Mouse (Mus musculus): ENCODE measurements around the gene Gm884.

The Gm884 gene

GRCm38 (mm10) chr11:103621040-103621439 is at the start of gene Gm884:
TSS of gene Gm884 (minus strand) at chr11:103621140.
- no peak for DNase-seq

GRCm38 (mm10) chr11:103666907-103667426 is 46.0 kb upstream of the Gm884 start:
- no peak for DNase-seq

- no peak for DNase-seq
Measured at GRCm38 (mm10) chr11:103666181-103666906, 45.4 kb upstream of the Gm884 start.

- no peak for DNase-seq
Measured at GRCm38 (mm10) chr11:103665695-103666094, 44.8 kb upstream of the Gm884 start.

- DNase-seq, result no peak
Measured at GRCm38 (mm10) chr11:103663119-103663518, 42.2 kb upstream of the Gm884 start.

GRCm38 (mm10) chr11:103662546-103662945 is 41.6 kb upstream of the Gm884 start:
- no peak for DNase-seq

- DNase-seq, result no peak
Measured at GRCm38 (mm10) chr11:103661863-103662262, 40.9 kb upstream of the Gm884 start.

- no peak for DNase-seq
Measured at GRCm38 (mm10) chr11:103658189-103658588, 37.2 kb upstream of the Gm884 start.

GRCm38 (mm10) chr11:103656520-103656919 is 35.6 kb upstream of the Gm884 start:
- peak; percentile 38 for DNase-seq

GRCm38 (mm10) chr11:103653359-103653965 is 32.5 kb upstream of the Gm884 start:
- DNase-seq, result no peak

- no peak for DNase-seq
Measured at GRCm38 (mm10) chr11:103651426-103651825, 30.5 kb upstream of the Gm884 start.

- DNase-seq, result no peak
Measured at GRCm38 (mm10) chr11:103649983-103650493, 29.1 kb upstream of the Gm884 start.

- no peak for DNase-seq
Measured at GRCm38 (mm10) chr11:103649301-103649982, 28.5 kb upstream of the Gm884 start, which contains the start of gene Rprml. TSS of gene Rprml (plus strand) at chr11:103649570.

GRCm38 (mm10) chr11:103648656-103649055 is 27.7 kb upstream of the Gm884 start:
- no peak for DNase-seq

- DNase-seq, result no peak
Measured at GRCm38 (mm10) chr11:103647921-103648620, 27.1 kb upstream of the Gm884 start.

- DNase-seq, result no peak
Measured at GRCm38 (mm10) chr11:103646301-103646700, 25.4 kb upstream of the Gm884 start.

- DNase-seq, result no peak
Measured at GRCm38 (mm10) chr11:103645731-103646130, 24.8 kb upstream of the Gm884 start.

- no peak for DNase-seq
Measured at GRCm38 (mm10) chr11:103643211-103643610, 22.3 kb upstream of the Gm884 start.

GRCm38 (mm10) chr11:103639407-103639946 is 18.5 kb upstream of the Gm884 start:
- DNase-seq, result peak; percentile 47

GRCm38 (mm10) chr11:103638790-103639189 is 17.9 kb upstream of the Gm884 start, which contains the start of gene Lyzl6:
TSS of gene Lyzl6 (minus strand) at chr11:103638890.
- DNase-seq, result no peak

- no peak for DNase-seq
Measured at GRCm38 (mm10) chr11:103636261-103636660, 15.3 kb upstream of the Gm884 start.

- DNase-seq, result no peak
Measured at GRCm38 (mm10) chr11:103635481-103635880, 14.5 kb upstream of the Gm884 start.
